Mouse (Mus musculus) brown adipose tissue, adult 24 weeks (tissue): ENCODE data around the gene Cntnap2. TPM values are rescaled to one million over a fixed set of nuclear protein-coding genes. Genes with fewer than 3 reads are reported as not detected.

ENCODE experiments used
- H3K27ac ChIP-seq: fragments of 200-500 bp; replicated peaks from 2 replicates; pipeline ENCODE4 v1.5.1; 2012; ENCODE audit warnings: low read depth, mild to moderate bottlenecking, low read length
- H3K4me1 ChIP-seq: fragments of 200-500 bp; 2 replicates; pipeline ENCODE4 v1.6.1; 2012; ENCODE audit warnings: low read length, mixed read lengths; ENCODE audit not compliant: control insufficient read depth, insufficient read depth, insufficient read length
- H3K4me3 ChIP-seq: fragments of 200-500 bp; 2 replicates; pipeline ENCODE4 v1.5.1; 2012; ENCODE audit warnings: low read depth, mild to moderate bottlenecking, low read length, moderate library complexity; ENCODE audit not compliant: insufficient read depth
- polyA plus RNA-seq: library from polyadenylated mRNA; stranded (reverse); fragments of >200 nt; gene quantifications from 2 replicates; pipeline ENCODE4 v1.2.4, GENCODE M21; 2012; ENCODE audit not compliant: missing spikeins, insufficient read depth, insufficient read length

Cntnap2 gene
- polyA plus RNA-seq, 1 experiment: not detected

GRCm38 (mm10) chr6:47318705-47319104 is 2259.5 kb downstream of the Cntnap2 start:
- Histone ChIP-seq H3K4me3 (no peak overlapping the region), H3K4me1 (no peaks in the 10 kb centered on the region), H3K27ac (no peak overlapping the region)

DNA sequence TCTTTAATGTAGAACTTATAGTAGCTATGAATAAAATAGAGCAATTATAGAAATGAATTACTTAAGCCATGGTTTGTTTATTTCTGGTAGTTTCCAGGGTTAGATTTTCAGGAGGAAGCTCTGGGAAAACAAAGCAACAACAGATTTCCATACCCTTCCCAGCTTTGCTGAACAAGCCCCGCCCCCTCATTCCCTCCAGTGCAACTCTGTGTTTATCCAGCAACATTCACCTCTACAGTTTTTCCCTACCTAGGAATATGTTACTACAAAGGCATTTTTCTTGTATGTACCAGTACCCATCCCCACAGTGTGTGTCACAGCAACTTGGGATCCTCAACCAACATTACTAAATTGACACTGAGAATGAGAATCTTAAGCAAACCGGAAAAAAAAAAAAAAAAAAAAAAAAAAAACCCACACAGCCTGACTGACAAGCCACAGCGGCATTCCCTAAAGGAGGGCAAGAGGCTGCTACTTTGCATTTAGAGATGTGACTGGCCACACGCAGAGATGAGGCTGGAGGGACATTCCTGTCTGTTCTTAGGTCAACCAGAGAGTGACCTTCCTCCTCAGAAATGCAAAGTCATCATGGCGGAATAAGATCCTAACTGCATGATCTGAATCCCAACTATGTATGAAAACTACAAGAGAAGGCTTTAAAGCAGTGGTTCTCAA is 2260.3 kb downstream of the Cntnap2 start:
- Histone ChIP-seq H3K4me3 (no peak overlapping the region), H3K27ac (no peak overlapping the region)

DNA sequence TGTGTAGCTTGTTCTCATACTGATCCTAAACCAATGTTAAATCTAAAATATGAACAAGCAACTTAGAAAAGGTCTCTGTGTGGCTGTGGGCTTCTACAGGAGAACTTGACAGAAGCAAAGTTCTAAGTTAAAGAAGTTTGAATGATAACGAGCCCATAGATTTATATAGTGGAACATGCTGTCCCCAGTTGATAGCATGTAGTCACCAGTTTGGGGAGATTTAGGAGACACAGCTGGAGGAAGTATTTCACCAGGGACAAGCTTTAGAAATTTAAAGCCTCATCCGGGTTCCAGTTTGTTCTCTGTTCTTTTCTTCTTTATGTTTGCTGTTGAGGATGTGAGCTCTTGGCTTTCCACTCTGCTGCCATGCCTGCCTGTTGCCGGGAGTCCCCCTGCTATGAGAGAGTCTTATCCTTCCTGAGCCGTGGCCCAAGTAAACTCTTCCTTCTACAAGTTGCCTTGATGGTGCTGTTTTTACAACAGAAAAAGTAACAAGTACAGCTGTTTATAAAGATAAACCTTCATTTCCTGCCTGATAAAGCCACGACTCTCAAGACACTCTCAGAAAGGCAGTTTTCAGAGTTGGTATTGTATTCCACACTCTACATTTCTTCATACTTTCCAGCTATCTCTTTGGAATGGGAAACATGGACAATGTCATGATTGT is 2264.1 kb downstream of the Cntnap2 start:
- Histone ChIP-seq H3K4me3 (no peak overlapping the region), H3K4me1 (no peaks in the 10 kb centered on the region), H3K27ac (no peak overlapping the region)

More for the DNA sequence above, 2260.3 kb downstream of the Cntnap2 start:
- H3K4me1 ChIP-seq: no peaks in the 10 kb centered on the region

GRCm38 (mm10) chr6:47323886-47324285 is 2264.7 kb downstream of the Cntnap2 start:
- Histone ChIP-seq H3K4me3 (no peak overlapping the region), H3K4me1 (no peaks in the 10 kb centered on the region), H3K27ac (no peak overlapping the region)

GRCm38 (mm10) chr6:47328281-47328680 is 2269.1 kb downstream of the Cntnap2 start:
- H3K4me1 ChIP-seq: no peaks in the 10 kb centered on the region
- no peak overlapping the region for H3K27ac ChIP-seq
- H3K4me3 ChIP-seq: no peak overlapping the region

GRCm38 (mm10) chr6:47329212-47329611 is 2270.1 kb downstream of the Cntnap2 start:
- Histone ChIP-seq H3K27ac (no peak overlapping the region), H3K4me1 (no peaks in the 10 kb centered on the region), H3K4me3 (no peak overlapping the region)

- no peaks in the 10 kb centered on the region for H3K4me1 ChIP-seq
- no peak overlapping the region for H3K27ac ChIP-seq
- H3K4me3 ChIP-seq: no peak overlapping the region
Measured at GRCm38 (mm10) chr6:47333016-47333415, 2273.9 kb downstream of the Cntnap2 start.

GRCm38 (mm10) chr6:47334377-47334776 is 2275.2 kb downstream of the Cntnap2 start:
- no peaks in the 10 kb centered on the region for H3K4me1 ChIP-seq
- no peak overlapping the region for H3K27ac ChIP-seq
- H3K4me3 ChIP-seq: no peak overlapping the region

- Histone ChIP-seq H3K27ac (no peak overlapping the region), H3K4me3 (no peak overlapping the region), H3K4me1 (no peaks in the 10 kb centered on the region)
Measured at GRCm38 (mm10) chr6:47337300-47337699, 2278.1 kb downstream of the Cntnap2 start.

DNA sequence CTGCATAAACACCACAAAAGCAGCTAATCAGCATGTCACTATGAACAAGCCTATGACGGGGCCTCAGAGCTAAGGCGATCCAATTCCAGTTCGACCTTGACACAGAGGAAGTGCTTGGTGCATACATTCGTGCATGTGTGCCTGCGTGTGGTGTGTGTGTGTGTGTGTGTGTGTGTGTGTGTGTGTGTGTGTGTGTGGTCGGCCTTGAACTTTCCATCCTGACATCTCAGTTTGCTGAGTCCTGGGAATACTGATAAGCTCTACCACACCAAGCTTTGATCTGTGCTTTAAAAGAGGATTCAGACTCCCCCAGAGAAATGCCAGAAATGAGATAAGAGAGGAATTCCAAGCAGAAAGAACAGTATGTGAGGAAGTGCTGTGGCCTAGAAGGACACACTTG is 2279.0 kb downstream of the Cntnap2 start:
- Histone ChIP-seq H3K27ac (no peak overlapping the region), H3K4me1 (no peaks in the 10 kb centered on the region), H3K4me3 (no peak overlapping the region)

GRCm38 (mm10) chr6:47340813-47341502 is 2281.8 kb downstream of the Cntnap2 start:
- H3K27ac ChIP-seq: no peak overlapping the region
- H3K4me3 ChIP-seq: no peak overlapping the region
- H3K4me1 ChIP-seq: no peaks in the 10 kb centered on the region

DNA sequence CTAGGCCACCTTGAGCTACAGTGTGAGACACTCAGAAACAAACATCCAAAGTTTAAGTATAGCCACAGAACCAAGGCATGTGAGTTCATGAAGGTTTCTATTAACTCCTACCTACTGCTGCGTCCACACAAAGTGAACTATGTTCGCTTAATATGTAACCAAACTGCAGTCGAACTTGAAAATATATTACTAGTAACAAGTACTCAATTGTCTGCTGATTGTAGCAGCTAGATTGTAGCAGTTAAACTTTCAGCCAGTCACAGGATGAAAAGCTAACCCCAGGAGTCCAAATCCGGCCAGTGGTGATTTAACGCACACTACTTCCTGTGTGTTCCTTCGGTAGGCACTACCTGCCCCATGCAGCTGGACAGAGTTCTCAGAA is 2282.3 kb downstream of the Cntnap2 start:
- Histone ChIP-seq H3K27ac (no peak overlapping the region), H3K4me3 (no peak overlapping the region), H3K4me1 (no peaks in the 10 kb centered on the region)

DNA sequence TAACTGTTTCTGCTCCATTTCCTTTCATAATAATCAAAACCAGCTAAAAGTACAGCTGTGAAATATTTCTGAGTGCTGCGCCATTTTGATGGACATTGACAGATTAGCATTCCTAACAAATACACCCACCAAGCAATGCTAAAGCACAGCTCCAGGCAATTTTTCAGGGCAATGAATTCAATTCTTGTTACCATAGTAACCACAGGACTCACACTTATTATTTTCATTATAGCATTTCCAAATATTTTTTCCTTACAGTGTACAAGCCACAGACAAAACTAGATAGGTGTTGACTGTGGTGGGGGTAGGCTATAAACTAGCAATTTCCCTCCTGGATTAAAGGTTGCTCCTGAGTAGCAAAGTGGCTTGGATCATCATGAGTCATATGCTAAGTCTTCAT is 2284.1 kb downstream of the Cntnap2 start:
- Histone ChIP-seq H3K4me1 (no peaks in the 10 kb centered on the region), H3K27ac (no peak overlapping the region), H3K4me3 (no peak overlapping the region)

GRCm38 (mm10) chr6:47344696-47345095 is 2285.5 kb downstream of the Cntnap2 start:
- no peak overlapping the region for H3K4me3 ChIP-seq
- no peak overlapping the region for H3K27ac ChIP-seq
- no peaks in the 10 kb centered on the region for H3K4me1 ChIP-seq

DNA sequence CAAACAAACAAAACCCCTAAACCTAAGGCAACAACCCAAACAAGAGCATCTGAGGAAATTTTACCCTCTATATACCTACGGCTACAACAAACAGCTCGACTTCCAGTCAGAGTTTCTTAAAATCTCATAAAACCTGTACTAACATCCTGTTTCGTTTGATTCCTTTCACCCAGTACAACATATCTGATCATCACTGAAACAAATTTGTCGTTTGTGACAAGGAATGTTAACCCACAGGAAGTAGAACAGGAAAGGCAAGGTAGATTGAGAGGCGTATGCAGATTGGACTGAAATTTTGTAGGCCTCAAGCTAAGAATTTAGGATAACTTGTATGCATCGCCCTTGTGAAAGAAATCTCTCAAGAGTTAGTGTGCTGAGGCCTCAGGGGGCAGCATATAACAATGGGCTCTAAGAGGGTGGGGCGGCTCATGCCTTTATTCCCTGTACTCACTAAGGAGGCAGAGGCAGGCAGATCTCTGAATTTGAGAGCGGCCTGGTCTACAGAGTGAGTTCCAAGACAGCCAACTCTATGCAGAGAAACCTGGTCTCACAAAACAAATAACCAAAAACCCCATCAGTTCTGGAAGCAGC is 2291.0 kb downstream of the Cntnap2 start:
- no peaks in the 10 kb centered on the region for H3K4me1 ChIP-seq
- H3K4me3 ChIP-seq: no peak overlapping the region
- H3K27ac ChIP-seq: no peak overlapping the region
